Mouse (Mus musculus) layer of hippocampus, adult 2 months (tissue): ENCODE data around the gene Fkbp15. TPM values are rescaled to one million over a fixed set of nuclear protein-coding genes. Genes with fewer than 3 reads are reported as not detected.

Experiments used
- DNase-seq, 2 experiments: peaks; one replicate each; pipeline ENCODE4 v3.0.0; 2022; ENCODE audit warnings: low spot score in 2 of 2
- H3K27ac ChIP-seq: fragments of 200-600 bp; 2 replicates; pipeline ENCODE4 v1.8.1; 2022
- H3K4me3 ChIP-seq: fragments of 200-600 bp; 2 replicates; pipeline ENCODE4 v1.8.1; 2022; ENCODE audit warnings: mild to moderate bottlenecking
- CTCF ChIP-seq: fragments of 200-600 bp; conservative IDR thresholded peaks from 2 replicates; pipeline ENCODE4 v1.8.1; 2022; ENCODE audit warnings: antibody characterized with exemption, mild to moderate bottlenecking, moderate library complexity
- total RNA-seq, 2 experiments: library from RNA; stranded (reverse); gene quantifications; 2 replicates each; pipeline ENCODE4 v1.2.3; 2021

The Fkbp15 gene
- total RNA-seq, 2 experiments from 2014 or later: 41.1 to 43.4 TPM

DNA sequence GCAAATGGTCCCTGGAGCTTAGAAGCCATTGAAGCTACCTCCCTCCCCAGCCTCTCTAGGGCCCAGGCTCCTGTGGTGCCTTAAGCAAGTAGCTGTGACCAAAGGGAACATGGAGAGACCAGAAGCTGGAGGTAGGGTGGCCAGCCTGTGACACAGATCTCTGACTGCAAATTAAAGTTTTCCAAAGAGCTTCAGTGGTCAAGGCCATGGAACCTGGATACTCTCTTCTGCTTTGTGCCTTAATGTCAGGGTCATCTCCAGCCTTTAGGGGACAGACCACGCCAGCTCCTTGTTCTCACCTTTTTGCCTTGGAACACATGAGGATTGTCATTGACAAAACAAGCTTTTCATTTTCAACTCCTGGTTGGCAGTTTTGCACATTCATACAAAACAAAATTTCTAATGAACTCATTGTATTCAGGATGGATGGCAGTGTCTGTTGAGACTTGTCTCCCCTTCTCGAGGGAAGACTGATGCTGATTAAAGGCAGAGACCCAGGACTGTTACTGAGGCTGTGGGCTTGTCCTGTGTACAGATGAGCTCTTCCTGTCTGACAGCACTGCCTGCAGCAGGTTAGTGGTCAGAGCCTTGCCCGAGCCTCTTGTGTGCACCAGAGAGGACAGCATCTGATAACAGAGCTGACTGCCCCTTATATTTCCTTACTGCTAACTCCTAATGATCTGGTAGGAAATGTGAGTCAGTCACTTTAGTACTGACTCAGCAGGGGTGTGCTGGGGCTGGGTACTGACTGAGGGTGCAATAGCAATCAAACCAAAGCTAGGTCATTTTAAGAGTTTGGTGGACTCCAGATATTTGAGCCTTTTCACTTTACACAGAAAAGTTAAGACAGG lies 62.8 kb downstream of the Fkbp15 start:
- no peak overlapping the region for H3K27ac ChIP-seq
- TF ChIP-seq CTCF: no peak

GRCm38 (mm10) chr4:62294741-62295140 lies 65.6 kb downstream of the Fkbp15 start:
- Histone ChIP-seq H3K4me3 (no peak overlapping the region), H3K27ac (no peak overlapping the region)
- TF ChIP-seq CTCF: no peak
- DNase-seq: peak in 1 of 2 experiments; percentile 9

More for the DNA sequence above, 62.8 kb downstream of the Fkbp15 start:
- DNase-seq: no peak
- H3K4me3 ChIP-seq: no peak overlapping the region

- DNase-seq: peak in 1 of 2 experiments; percentile 31
- H3K27ac ChIP-seq: peak overlapping the region; percentile 46
Observed at GRCm38 (mm10) chr4:62293219-62293861, 67.0 kb downstream of the Fkbp15 start.

GRCm38 (mm10) chr4:62292461-62293180 lies 67.7 kb downstream of the Fkbp15 start:
- peak in 1 of 2 experiments; percentile 13 for DNase-seq
- Histone ChIP-seq H3K4me3 (no peak overlapping the region), H3K27ac (peak overlapping the region; percentile 46)
- no peak for TF ChIP-seq CTCF

More at GRCm38 (mm10) chr4:62293219-62293861, 67.0 kb downstream of the Fkbp15 start:
- TF ChIP-seq CTCF: no peak
- no peak overlapping the region for H3K4me3 ChIP-seq

DNA sequence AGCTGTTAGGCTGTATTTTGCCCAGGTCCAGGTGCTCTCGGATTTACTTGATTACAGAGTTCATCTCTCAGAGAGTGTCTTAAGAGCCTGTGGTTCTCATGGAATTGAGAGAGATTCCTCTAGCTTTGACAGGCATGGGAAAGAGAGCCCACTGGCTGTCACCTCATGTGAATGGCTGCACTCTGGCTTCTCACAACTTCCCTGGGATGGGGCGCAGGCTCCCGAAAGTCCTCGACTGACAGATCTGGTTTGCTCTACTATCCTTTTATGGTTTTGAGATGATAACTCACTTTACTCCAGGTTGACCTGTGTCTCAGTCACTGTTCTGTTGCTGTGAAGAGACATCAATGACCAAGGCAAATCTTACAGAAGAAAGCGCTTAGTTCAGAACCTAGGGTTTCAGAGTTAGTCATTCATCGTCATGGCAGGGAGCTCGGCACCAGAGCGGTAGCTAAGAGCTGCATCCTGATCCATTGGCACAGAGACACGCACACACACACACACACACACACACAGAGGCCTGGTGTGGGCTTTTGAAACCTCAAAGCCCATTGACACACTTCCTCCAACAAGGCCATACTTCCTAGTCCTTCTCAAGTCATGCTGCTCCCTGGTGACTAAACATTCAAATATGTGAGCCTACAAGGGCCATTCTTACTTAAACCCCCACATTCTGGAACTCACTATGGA lies 69.4 kb downstream of the Fkbp15 start:
- TF ChIP-seq CTCF: no peak
- DNase-seq: peak in 1 of 2 experiments; percentile 5
- Histone ChIP-seq H3K4me3 (no peak overlapping the region), H3K27ac (no peak overlapping the region)

DNA sequence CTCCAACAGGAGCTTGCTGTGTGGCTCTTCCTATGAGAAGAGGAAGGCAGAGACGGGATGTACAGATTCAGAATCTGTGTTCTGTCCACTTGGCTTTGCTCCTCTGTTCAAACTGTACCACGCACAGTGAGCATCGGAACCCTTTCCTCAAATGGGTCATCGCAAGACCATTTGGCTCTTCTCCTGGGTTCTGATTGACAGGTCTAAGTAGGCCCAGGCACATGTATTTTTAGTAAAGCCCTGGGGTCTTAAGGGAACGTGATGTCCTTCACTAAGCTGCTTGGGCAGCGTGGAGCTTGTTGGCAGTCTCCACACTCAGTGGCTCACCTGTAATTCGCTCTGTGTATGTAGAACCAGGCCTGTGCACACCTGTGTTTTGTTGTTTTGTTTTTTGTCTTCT lies 71.1 kb downstream of the Fkbp15 start:
- no peak overlapping the region for H3K27ac ChIP-seq
- peak in 1 of 2 experiments; percentile 4 for DNase-seq
- no peak overlapping the region for H3K4me3 ChIP-seq
- TF ChIP-seq CTCF: no peak

DNA sequence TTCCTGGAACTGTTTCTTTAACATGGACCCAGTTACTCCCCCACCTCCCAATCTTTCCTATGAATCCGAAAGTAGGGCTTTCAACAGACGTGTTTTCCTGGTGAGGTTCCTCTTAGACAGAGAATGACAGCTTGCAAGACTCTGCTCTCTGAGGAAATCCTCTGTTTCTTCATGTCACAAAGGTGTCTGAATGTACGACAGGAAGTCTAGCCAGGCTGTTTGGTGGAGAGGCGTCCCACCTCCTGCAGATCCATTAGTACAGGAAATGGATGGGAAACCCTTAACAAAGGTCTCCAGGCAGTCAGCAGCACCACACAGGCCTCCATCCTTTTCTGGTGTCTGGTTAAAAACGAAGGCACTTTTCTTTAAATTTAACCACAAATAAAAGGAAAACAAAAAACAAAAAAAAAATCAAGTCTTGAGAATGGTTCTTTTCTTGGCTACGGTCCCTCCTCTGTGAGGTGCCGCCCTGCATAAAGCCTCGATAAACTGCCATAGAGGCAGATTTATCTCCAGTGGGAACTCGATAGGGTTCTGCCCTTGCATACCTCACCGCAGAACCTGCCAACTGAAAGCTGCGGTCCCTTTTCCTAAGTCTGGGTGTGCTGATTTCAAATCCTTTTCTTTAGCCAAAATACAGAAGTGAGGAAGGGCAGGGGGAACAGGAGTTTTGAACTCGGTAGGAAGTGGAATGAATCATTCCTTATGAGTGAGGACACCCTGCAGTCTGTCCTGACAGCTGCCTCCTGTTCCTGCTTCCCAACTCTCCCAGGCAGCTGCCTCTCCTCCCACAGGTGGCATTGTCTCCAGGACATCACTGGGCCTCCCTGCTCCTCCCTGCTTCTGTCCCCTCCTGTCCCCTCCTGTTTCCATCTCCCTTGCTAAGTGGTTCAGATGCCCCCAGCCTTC lies 73.1 kb downstream of the Fkbp15 start:
- peak overlapping the region; percentile 78 for H3K27ac ChIP-seq
- TF ChIP-seq CTCF: no peak
- peak overlapping the region; percentile 74 for H3K4me3 ChIP-seq
- peak in 1 of 2 experiments; percentile 13 for DNase-seq

DNA sequence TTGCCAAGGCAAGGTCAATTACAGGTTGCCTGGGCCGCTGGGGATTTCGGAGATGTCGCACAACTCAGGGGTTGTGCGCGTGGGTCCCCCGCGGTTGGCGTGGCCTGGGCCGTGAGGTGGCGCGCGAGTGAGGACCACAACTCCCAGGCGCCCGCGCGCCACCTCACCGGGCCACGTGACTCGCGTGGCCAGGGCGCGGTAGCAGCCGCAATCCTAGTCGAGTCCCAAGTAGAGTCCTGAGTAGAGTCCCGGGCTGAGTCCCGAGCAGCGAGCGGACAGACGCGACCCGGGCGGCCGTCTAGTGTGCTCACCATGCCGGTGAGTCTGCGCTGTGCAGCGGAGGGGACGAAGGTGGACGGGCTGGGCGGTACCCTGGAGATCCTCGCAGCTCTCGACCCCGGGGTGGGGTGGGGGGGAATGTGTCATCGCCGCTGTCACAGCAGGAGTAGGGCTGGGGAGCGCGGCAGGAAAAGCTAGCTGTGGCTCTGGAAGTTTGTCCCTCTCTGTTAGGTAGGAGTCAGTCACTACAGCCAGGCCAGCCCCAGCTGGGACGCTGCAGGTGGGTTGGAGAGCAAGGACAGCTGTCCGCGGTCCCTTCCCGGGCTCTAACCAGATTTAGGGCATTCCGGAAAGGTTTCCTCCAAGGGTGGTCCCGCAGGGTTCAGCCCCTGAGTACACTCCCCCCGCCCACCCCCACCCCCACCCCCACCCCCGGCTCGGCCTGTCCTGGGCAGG lies 73.9 kb downstream of the Fkbp15 start:
- H3K4me3 ChIP-seq: peak overlapping the region; percentile 74
- peak; percentile 52 for TF ChIP-seq CTCF
- peak overlapping the region; percentile 89 for H3K27ac ChIP-seq
- DNase-seq: peak; percentile 72 to 77

DNA sequence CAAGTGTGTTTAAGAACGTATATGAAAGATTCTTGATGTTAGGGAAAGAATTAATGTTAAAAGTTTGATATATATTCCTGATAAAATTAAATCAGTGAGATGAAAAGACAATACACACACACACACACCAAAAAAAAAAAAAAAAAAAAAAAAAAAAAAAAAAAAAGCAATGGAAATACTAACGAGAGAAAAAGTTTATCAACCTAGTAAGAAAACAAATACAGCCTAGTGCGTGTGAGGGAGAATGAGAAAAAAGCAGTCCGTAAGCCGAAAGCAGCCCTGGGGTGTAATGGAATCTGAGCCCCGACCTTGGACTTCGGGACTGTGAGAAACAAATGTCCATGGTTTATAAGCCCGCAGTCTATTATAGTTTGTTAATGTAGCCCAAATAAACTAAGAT lies 74.8 kb downstream of the Fkbp15 start:
- no peak for DNase-seq
- peak overlapping the region; percentile 89; the same call in 1 of the 2 replicates for H3K27ac ChIP-seq
- TF ChIP-seq CTCF: no peak
- H3K4me3 ChIP-seq: peak overlapping the region; percentile 74; the same call in 1 of the 2 replicates

DNA sequence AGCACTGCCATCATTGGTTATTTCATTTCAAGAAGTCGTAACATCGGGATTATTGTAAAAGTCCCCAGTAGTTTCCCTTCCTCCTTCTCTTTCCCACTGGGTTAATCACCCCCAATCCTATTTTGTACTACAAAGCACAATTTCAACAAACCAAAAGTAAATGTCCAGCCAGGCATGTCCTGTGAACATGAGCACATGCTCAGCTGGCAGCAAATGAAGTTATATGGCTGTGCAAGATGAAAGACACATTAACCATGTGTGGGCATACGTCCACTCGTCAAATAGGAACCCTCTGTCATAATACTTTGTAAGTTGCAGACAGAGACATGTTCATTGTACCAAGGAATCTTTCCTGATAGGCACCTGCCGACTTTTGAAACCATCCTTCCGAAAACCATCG lies 77.4 kb downstream of the Fkbp15 start:
- Histone ChIP-seq H3K27ac (no peak overlapping the region), H3K4me3 (no peak overlapping the region)
- TF ChIP-seq CTCF: no peak
- DNase-seq: peak in 1 of 2 experiments; percentile 0

- DNase-seq: peak in 1 of 2 experiments; percentile 6
- no peak overlapping the region for H3K4me3 ChIP-seq
- no peak for TF ChIP-seq CTCF
- no peak overlapping the region for H3K27ac ChIP-seq
Observed at GRCm38 (mm10) chr4:62281319-62281718, 79.0 kb downstream of the Fkbp15 start.
